Mouse (Mus musculus) left cerebral cortex, adult 8-10 months (tissue): Measurements from ENCODE around the gene Ankrd24. TPM values are rescaled to one million over a fixed set of nuclear protein-coding genes. Genes with fewer than 3 reads are reported as not detected.

ENCODE experiments used
- DNase-seq, 2 experiments: peaks; one replicate each; pipeline ENCODE4 v3.0.0; 2022; ENCODE audit warnings: low spot score in 2 of 2
- total RNA-seq, 4 experiments: library from RNA; stranded (reverse); gene quantifications; 2 replicates each; pipeline ENCODE4 v1.2.4; 2022

Ankrd24 gene
- total RNA-seq, 4 experiments from 2014 or later = 39.7 to 47.9 (median 43.1) TPM

GRCm38 (mm10) chr10:81605666-81605973 lies 22.7 kb upstream of the Ankrd24 start:
- DNase-seq = no peak

GRCm38 (mm10) chr10:81605974-81606751 lies 22.2 kb upstream of the Ankrd24 start, which contains the start of gene BC025920:
TSS of gene BC025920 (plus strand) at chr10:81606270.
- peak; percentile 79 to 97 for DNase-seq

GRCm38 (mm10) chr10:81608308-81608707 lies 20.0 kb upstream of the Ankrd24 start:
- no peak for DNase-seq

- no peak for DNase-seq
These were observed 15.6 kb upstream of the Ankrd24 start for GRCm38 (mm10) chr10:81612779-81613178.

GRCm38 (mm10) chr10:81615486-81615885 lies 12.9 kb upstream of the Ankrd24 start:
- no peak for DNase-seq

GRCm38 (mm10) chr10:81619976-81620375 lies 8.4 kb upstream of the Ankrd24 start:
- DNase-seq = no peak

- DNase-seq = no peak
These were observed 7.6 kb upstream of the Ankrd24 start for GRCm38 (mm10) chr10:81620786-81621185.

GRCm38 (mm10) chr10:81623441-81623840 lies 4.9 kb upstream of the Ankrd24 start:
- DNase-seq = no peak

- no peak for DNase-seq
These were observed 2.0 kb upstream of the Ankrd24 start for GRCm38 (mm10) chr10:81626101-81626993.

GRCm38 (mm10) chr10:81626994-81627835 lies 1.1 kb upstream of the Ankrd24 start, which contains the start of gene Sirt6:
TSS of gene Sirt6 (minus strand) at chr10:81627797.
- peak; percentile 87 to 94 for DNase-seq

- no peak for DNase-seq
These were observed 512 bp upstream of the Ankrd24 start for GRCm38 (mm10) chr10:81627836-81628220.

GRCm38 (mm10) chr10:81633253-81634099 lies 5.1 kb downstream of the Ankrd24 start:
- peak; percentile 69 to 87 for DNase-seq

GRCm38 (mm10) chr10:81636338-81636737 lies 8.0 kb downstream of the Ankrd24 start:
- DNase-seq = peak in 1 of 2 experiments; percentile 4

GRCm38 (mm10) chr10:81638101-81638500 lies 9.8 kb downstream of the Ankrd24 start:
- DNase-seq = peak; percentile 1 to 12

- DNase-seq = peak; percentile 1 to 8
These were observed 12.5 kb downstream of the Ankrd24 start for GRCm38 (mm10) chr10:81640825-81641224.

- DNase-seq = peak; percentile 2 to 6
These were observed 13.2 kb downstream of the Ankrd24 start for GRCm38 (mm10) chr10:81641566-81641965.

GRCm38 (mm10) chr10:81641978-81642647 lies 13.8 kb downstream of the Ankrd24 start:
- peak; percentile 2 to 41 for DNase-seq

- DNase-seq = no peak
These were observed 14.5 kb downstream of the Ankrd24 start for GRCm38 (mm10) chr10:81642648-81643448.
